Mouse (Mus musculus) gastrocnemius, adult 18-20 months (tissue): ENCODE data around the gene Faap20. TPM values are rescaled to one million over a fixed set of nuclear protein-coding genes. Genes with fewer than 3 reads are reported as not detected.
A peak's percentile ranks its signal among the peaks of the same experiment; 100 is the strongest.

Experiments
- DNase-seq: peaks from one replicate; pipeline ENCODE4 v3.0.0; 2021; ENCODE audit warnings: low spot score
- total RNA-seq, 2 experiments: library from RNA; stranded (reverse); gene quantifications; 2 replicates each; pipeline ENCODE4 v1.2.3; 2021

The Faap20 gene
- total RNA-seq, 2 experiments from 2014 or later = 5.2 to 6.6 TPM

DNA sequence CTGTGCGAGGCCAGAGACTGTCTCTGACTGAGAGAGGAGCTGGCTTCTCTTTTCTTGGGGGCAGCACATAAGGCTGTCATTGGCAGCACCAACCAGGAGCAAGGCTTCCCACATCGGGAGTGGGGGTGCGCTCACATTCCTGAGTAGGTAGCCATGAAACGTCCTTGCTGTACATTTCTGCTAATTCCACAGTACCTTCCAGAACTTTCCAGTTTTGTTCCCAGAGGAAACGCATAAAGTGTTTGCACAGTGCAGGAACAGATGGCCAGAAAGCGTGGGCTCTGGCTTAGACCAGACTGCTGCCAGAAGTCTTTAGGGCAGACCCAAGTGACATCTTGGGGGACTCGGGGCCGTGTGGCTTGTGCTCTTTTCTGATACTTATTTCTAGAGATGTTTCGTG lies 34.0 kb downstream of the Faap20 start:
- no peak for DNase-seq

DNA sequence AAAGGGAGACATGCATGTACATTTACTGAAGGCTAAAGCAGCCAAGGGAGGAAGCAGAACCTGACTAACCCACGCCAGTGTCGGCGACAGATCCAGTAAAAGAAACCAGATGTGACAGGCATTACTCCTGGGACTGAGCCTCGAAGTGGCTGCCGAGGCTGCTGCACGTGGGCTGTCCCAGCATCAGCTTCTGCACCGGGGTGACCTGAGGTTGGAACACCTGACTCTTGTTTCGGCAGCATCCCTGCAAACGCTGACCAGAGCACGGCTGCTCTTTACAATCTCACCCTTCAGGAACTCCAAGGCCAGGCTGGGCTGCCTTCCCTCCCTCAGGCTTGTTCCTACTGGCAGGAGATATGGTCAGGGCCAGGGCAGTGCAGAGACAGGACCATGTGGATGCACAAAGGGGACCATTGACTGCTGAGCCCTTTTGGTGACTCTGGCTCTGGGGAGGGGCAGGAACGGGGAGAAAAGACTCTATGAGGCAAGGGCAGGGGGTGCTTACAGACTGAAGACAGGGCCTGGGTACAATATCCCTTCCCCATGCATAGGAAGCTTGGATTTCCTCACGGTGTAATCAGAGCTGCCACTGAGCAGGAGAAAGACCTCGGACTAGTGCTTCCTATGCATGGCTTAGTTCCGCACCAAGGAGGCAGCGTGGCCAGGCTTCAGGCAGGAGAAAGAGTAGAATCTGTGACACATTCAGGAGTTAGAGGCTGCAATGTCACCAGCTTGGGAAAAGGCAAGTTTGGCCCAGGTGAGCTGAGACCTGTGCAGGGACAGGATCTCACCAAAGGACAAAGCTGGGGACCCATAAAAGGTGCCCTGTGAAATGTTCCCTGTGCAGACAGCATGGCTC lies 35.1 kb downstream of the Faap20 start:
- no peak for DNase-seq

DNA sequence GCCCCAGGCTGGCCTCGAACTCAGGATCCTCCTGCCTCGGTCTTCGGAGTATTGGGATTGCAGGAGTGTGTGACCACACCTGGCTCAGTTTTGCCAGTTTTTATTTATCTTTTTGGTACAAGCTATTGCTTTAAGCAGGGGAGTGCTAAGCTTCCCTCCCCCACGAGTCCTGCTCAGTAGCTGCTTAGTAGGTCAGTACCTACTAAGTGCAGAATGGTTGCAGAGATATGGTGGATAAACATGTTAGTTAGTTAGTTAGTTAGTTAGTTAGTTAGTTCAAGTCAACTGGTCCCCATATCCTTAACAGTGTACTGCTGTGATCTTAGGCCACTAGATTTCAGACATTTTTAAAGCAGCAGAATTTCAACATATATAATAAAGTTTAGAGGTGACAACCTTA lies 36.5 kb downstream of the Faap20 start:
- DNase-seq = no peak

DNA sequence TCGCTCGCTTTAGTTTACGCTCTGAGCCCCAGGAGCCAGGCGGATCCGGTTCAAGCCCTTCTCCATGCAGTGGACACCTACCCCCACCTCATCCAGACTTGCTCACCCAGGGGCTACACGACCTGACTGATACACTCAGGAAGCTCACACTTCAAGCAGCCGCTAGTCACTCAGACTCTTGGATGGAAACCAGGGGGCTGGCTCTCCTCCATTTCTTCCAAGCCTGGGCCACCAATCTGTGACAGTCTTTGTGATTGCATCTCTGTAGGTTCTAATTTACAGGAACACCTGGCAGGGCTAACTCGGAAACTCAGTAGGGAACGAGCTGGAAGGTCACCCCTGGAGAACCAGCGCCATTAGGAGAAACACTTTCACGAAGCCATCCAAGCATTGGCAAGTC lies 38.1 kb downstream of the Faap20 start:
- no peak for DNase-seq

DNA sequence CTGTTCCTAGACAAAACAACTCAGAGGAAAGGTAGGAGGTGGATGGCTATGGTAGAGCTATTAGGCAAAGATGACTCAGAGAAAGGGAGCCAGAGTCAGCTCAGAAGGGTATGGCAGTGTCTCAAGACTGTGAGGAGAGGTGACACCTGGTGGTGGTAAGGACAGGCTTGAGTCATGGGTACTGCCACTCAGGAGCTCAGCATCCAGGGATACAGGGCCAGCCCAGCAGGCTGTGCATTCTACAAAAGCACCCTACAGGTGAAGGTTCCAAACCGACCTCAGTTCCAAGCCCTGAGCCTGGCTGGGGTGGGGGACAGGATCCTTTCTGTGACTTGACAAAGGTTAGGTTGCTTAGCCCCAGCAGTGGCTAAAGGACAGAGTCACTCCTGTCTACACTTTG lies 39.0 kb downstream of the Faap20 start:
- no peak for DNase-seq

DNA sequence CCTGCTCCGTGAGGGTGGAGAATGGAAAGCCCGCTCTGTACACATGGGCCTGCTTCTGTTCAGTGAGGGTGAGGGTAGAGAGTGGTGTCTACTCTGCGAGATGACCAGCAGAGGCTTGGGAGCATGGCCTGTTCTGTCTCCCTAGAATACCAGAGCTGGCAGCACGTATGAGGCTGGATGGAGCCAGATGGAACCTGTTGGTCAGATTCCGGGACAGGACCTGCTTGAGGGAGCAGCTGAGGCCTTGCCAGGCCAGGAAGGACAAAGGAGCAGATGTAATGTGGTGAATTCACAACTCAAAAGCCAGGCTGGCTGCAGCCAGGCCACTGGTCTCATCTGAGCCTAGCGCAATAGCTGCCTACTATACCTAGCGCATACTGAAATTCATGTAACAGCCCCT lies 40.4 kb downstream of the Faap20 start:
- no peak for DNase-seq

DNA sequence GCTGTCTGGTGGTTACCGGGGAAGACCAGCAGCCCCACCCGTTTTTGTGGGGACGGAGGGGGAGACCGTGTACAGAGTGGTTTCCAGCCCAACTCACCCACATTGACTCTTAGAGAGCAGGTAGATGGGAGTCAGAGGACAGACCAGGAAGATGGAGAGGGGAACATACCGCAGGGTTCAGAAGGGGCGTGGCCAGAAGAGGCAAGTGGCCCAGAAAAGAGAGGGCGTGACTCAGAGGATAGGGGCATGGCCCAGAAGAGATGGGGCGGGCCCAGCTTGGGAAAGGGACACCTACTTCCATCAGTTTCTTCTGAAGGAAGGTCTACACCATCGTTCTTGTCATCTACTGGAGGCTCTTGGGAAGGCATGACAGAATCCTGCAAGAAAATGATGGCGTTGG lies 43.3 kb downstream of the Faap20 start:
- no peak for DNase-seq

DNA sequence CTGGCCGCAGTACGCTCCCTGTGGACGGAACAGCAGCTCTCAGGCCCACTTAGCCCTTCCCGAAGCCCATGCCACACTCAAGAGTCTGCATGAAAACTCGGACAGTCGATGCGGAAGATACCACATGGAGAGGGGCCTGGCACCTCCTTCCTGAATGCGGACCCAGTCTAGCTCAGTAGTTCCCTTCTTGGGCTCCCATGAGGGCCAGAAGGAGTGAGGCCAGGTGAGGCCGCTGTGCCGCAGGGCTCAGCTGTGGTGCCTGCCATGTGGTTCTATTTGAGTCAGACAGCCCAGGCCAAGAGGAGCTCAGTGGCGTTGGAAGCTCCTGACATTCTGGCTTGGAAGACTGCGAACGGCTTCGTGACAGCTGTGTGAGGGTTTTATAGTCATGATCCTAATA lies 44.8 kb downstream of the Faap20 start:
- peak; percentile 41 for DNase-seq

DNA sequence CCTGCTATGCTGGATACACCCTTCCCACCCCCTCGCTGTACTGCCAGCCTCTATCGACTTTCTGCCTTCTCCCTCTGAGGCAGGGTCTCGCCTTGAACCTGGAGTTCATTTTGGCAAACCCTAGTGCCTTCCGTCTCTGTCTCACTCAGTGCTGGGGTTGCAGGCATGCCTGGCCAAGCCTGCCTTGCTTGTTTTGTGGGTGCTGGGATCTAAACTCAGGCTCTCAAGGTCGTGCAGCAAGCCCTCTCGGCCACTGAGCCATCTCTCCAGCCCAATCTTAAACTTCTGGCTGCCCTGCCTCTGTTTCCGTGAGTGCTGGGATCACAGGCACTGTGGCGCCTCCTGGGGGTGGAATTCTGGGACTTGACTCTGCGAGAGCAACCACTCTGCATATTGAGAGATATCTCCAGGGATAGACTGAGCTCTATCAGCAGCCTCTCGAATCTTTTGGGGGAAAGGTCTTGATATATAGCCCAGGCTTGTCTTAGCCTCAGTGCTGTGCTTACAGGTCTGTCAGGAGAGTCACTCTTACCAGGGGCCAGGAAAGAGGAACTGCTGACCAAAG lies 45.5 kb downstream of the Faap20 start:
- no peak for DNase-seq

DNA sequence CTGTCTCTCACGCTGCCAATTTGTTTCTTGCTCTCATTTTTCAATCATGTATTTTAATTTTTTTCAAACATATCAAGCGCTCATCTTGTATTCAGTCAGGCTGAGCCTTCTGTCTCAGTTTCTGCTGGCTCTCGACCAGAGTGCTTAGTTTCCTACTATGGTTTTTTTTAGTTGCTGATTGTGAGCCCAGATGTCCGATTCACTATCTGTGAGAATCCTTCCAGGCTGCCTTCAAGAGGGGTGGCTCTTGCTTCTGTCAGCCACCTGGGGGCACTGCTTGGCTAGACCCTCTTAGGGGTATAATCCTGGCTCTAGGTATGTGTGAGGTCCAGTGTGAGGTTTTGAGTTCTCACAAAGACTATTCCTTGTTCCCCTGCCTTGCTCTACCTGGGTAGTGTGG lies 46.4 kb downstream of the Faap20 start:
- peak; percentile 40 for DNase-seq

DNA sequence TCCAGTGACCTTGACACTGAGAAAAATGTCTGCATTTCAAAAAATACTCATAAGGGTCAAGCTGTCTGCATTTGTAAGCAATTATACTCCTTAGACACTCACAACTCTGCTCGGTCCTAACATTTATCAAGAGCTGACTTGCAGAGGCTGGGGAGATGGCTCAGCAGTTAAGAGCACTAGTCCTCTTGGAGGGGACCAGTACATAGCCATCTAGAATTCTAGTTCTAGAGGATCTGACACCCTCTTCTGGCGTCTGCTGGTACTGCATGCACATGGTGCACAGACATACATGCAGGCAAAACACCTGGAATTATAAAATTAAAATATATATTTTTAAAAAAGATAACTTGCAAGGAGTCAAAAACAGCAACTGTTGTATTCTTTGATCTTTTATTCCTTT lies 47.5 kb downstream of the Faap20 start:
- DNase-seq = no peak

DNA sequence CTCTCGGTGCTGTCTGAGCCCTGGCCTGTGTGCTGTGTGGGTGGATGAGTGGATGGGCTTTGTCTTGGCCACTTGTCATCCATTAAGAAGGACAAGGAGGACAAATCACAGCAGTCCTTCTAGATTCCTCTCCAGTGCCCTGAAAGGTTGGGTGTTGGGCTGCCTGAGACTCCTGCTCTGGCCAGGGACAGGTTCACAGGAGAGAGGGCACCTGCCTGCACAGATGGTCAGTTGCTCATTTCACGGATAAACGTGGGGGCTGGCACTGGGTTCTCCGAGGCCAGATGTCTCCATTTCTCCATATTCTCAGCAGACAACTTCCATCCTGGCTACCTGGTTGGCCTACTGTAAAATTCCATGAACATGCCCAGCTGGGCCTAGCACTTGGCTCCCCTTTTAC lies 49.2 kb downstream of the Faap20 start:
- DNase-seq = no peak

DNA sequence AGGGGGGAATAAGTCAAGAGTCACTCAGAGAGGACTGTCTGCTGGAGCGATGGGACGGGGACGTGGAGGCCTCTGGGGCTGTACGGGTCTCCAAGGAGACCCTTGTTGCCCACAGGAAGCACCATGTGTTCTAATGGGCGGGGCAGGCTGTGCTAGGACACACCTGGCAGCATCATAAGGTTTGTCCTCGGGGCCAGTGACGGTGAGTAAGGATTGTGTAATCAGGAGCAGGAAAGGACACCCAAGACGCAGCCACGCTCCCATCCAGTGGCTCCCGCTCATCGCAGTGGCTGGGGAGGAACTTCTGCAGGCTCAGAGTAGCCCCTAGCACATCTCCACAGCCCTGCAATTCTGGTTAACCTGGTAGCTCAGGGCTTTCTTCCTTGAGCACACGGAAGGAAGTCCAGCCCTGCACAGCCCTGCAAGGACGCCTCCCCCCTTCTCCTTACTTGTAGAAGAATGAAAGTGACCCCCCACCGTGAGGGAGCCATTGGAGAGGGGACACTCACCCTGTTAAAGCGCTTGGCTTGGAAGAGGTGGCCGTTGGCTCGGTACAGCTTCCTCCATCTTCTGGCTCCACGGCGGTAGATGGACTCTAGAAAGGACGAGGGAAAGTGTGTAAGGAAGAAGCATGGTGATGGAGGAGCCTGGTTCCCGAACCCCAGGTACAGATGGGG lies 51.0 kb downstream of the Faap20 start:
- DNase-seq = no peak

DNA sequence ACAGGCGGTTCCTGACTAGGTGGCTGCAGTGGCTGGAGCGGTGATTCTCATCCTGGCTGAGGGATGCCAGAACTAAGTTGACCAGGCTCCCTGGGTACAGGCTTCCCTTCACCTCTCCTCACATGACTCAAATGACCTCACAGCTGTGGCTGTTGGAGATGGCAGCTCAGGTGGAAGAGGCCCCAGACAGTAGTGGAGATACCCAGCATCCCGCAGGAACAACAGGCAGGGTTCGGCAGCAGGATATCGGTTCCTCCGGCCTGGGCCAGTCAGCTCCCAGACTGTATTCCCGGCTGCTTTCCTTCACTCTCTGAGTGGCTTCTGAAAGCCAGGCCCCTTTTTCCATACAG lies 51.5 kb downstream of the Faap20 start:
- DNase-seq = no peak

DNA sequence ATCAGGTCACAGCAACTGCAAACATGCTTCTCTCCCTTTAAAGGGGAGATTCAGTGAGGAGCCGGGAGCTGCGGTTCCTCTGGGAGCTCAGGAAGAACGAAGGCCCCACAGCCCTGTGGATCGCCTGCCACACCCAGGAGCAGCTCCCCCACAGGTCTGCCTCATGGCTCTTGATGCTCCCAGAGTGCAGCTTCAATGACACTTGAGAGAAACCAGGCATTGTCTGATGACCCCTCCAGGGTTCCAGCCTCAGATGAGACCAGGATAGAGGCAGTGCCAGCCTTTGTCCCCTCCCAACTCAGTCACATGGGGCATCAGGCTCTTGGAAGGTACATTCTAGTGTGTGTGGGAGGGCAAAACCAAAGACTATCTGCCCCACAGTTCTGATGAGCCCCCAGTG lies 52.4 kb downstream of the Faap20 start:
- DNase-seq = no peak

DNA sequence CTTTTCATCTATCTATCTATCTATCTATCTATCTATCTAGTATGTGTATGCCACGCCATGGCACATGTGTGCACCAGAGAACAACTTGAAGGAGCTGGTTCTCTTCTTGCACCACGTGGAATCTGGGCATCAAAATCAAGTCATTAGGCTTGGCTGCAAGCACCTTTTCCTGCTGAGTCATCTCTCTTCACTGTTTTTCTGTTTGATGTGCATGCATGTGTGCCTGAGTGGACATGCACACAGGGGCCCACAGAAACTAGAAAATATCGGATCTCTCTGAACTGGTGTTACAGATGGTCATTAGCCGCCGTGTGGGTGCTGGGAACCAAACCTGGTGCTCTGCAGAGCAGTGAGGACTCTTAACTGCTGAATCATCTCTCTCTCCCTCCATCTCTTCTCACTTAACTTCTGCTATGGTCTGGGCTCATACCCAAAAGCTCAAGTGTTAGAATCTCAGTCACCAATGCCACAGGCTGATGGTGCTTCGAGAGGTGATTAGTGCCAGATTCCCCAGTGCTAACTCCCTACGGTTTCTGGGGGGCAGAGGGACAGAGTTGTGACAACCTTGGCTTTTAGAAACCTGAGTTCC lies 55.0 kb downstream of the Faap20 start:
- DNase-seq = no peak

DNA sequence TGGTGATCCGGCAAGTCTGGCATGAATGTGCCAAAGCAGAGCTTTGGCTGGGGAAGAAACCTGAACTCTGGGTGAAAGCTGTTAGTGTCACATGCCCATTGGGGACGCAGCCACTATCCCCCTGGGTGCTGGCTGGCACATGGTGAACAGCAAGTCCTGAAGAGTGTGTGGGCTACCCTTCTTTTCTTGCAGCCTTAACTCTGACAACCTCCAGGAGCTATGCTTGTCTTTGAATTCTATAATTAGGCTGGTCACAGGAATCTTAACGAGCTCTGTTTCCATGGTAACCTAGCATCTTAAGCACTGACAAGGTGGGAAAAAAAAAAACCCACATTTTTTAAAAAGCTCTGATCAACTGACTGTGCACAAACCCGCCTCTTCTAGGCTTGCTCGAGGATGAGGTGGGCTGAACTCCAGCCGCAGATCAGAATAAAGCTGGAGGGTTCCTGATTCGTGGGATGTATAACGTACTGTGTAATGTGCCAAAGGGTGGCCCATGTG lies 56.0 kb downstream of the Faap20 start:
- DNase-seq = no peak

Other genes starting within 250 kb of the Faap20 start
- gene Plch2, start 193.0 kb upstream of the Faap20 start, total RNA-seq = under 1 TPM; 0.09 TPM
- gene Pex10, start 182.8 kb upstream of the Faap20 start, total RNA-seq = 10 to 100 TPM; 11.2 to 12.6 TPM
- gene Rer1, start 163.4 kb upstream of the Faap20 start, total RNA-seq = 10 to 100 TPM; 53.0 to 58.0 TPM
- gene Morn1, start 163.2 kb upstream of the Faap20 start, total RNA-seq = 1 to 10 TPM in 1 of 2 experiments, under 1 TPM in 1; 1.00 to 1.9 TPM
- gene Ski, start 27.2 kb upstream of the Faap20 start, total RNA-seq = 10 to 100 TPM; 28.3 to 31.3 TPM
- gene Prkcz, start 111.6 kb downstream of the Faap20 start, total RNA-seq = 1 to 10 TPM; 3.1 to 3.8 TPM
- under 1 TPM; 0.50 to 0.81 TPM for gene Gabrd, start 148.3 kb downstream of the Faap20 start, total RNA-seq
- under 1 TPM; 0.55 to 0.66 TPM for gene Cfap74, start 159.4 kb downstream of the Faap20 start, total RNA-seq
- 100 to 1,000 TPM; 138 to 243 TPM for gene Tmem52, start 219.3 kb downstream of the Faap20 start, total RNA-seq
- gene Gnb1, start 241.6 kb downstream of the Faap20 start, total RNA-seq = 10 to 100 TPM; 48.6 to 59.8 TPM